Mouse (Mus musculus): Measurements from ENCODE around the gene Urgcp.

The Urgcp gene

GRCm38 (mm10) chr11:5707530-5708353 is 54.4 kb downstream of the Urgcp start:
- DNase-seq, result peak; percentile 91 to 92

GRCm38 (mm10) chr11:5706874-5707529 is 55.2 kb downstream of the Urgcp start:
- DNase-seq, result peak; percentile 58 to 64

DNA sequence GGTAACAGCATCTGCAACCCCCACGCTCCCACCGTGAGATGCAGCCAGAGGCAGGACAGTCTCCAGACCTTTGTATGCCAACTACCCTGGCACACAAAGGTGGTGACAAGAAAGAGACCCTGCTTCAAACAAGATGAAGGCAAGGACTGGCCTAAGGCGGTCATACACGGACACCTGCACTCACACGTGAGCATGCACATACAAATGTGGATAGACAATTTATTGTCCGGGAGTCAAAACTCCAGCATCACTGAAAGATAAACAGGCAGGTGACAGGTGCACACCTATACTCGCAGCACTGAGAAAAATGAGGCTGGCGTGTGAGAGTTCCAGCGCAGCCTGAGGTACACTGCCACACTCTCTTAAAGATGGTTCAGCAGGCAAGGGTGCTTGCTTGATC is 56.2 kb downstream of the Urgcp start:
- DNase-seq, result no peak

GRCm38 (mm10) chr11:5703341-5703740 is 58.8 kb downstream of the Urgcp start:
- DNase-seq, result no peak

GRCm38 (mm10) chr11:5702957-5703332 is 59.2 kb downstream of the Urgcp start:
- no peak for DNase-seq

- no peak for DNase-seq
Measured at GRCm38 (mm10) chr11:5702271-5702956, 59.8 kb downstream of the Urgcp start.

DNA sequence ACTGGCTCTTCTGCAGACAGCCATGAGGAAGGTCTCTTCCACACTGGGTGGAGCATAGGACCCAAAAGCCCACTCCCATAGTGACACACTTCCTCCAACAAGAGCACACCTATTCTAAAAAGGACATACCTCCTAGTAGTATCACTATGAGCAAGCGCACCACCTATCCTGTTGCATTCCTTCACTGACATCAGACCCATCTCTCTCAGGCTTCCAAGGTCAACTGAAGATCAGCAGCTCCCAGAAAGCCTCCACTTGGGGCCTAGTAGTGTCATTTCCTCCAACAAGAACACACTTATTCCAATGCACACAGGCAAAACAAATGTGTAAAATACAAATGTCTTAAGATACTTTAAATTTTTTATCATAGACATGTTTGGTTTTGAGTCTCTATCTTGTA is 60.4 kb downstream of the Urgcp start:
- no peak for DNase-seq

GRCm38 (mm10) chr11:5701300-5701699 is 60.9 kb downstream of the Urgcp start:
- no peak for DNase-seq

DNA sequence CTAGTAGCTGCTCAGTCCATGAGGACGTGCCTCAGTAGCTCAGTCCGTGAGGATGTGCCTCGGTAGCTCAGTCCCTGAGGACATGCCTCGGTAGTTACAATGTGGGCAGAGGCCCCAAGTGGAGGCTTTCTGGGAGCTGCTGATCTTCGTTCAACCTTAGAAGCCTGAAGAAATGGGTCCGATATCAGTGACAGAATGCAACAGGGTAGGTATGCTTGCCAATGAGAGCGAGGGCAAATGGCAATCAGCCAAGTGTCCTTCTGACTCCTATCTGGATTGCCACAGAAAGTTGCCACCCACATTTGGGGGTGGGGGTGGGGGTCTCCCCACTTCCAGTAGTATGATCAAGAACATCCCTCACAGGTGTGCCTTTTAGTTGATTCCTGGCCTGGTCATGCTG is 61.4 kb downstream of the Urgcp start:
- DNase-seq, result no peak

DNA sequence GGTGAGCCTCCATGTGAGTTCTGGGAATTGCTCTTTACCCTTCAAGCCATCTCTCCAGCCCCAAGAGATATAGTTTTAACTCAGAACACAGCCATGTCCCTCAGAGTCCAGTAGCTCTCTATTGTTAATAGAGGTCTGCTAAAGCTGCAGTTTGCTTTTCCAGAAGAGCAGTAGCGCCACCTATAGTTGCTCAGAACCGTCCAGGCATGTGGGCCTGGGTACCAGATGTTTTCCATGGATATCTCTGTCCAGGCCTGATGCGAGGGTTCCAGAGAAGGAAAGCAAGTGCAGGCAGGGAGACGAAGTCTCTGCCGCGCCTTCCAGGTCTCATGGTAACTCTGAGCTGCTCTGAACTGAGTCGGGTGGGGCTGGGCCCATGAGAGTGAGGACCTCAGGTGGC is 70.4 kb downstream of the Urgcp start:
- DNase-seq, result peak; percentile 23 to 26

GRCm38 (mm10) chr11:5684283-5684682 is 77.9 kb downstream of the Urgcp start:
- no peak for DNase-seq

GRCm38 (mm10) chr11:5682541-5682940 is 79.6 kb downstream of the Urgcp start:
- DNase-seq, result no peak
